Mouse (Mus musculus) forebrain, embryonic 11.5 days (tissue): ENCODE measurements at regions not wholly inside any gene's neighbourhood (a gene's known extent, or its start where the extent isn't known, plus 50 kb on each side); places are given as distances from the start of the nearest gene placed in this dataset.

Source experiments
- ATAC-seq: fragments of 200-750 bp; cut with Nextera tagmentation; replicated peaks from 2 replicates; pipeline ENCODE4 v1.8.0; 2017; ENCODE audit warnings: moderate TSS enrichment; ENCODE audit not compliant: low FRiP score
- DNase-seq: peaks from one replicate; pipeline ENCODE4 v3.0.0-alpha.2; 2017; ENCODE audit warnings: low spot score
- H3K27ac ChIP-seq: fragments of 300-500 bp; sonication (generic); 2 replicates; pipeline ENCODE4 v1.5.1; 2014; ENCODE audit warnings: low read depth, low read length
- H3K27me3 ChIP-seq: fragments of 300-500 bp; sonication (generic); 2 replicates; pipeline ENCODE4 v1.6.1; 2014; ENCODE audit warnings: mild to moderate bottlenecking, low read length, mixed read lengths; ENCODE audit not compliant: control insufficient read depth, insufficient read depth
- H3K36me3 ChIP-seq: fragments of 300-500 bp; sonication (generic); 2 replicates; pipeline ENCODE4 v1.6.1; 2014; ENCODE audit warnings: mild to moderate bottlenecking, low read length, moderate library complexity, mixed read lengths; ENCODE audit not compliant: control insufficient read depth, insufficient read depth
- H3K4me1 ChIP-seq: fragments of 300-500 bp; sonication (generic); replicated peaks from 2 replicates; pipeline ENCODE4 v1.6.1; 2014; ENCODE audit warnings: low read length, mixed read lengths; ENCODE audit not compliant: control insufficient read depth, insufficient read depth
- H3K4me2 ChIP-seq: fragments of 300-500 bp; sonication (generic); 2 replicates; pipeline ENCODE4 v1.6.1; 2014; ENCODE audit warnings: low read depth, mild to moderate bottlenecking, low read length, moderate library complexity, mixed read lengths; ENCODE audit not compliant: severe bottlenecking
- H3K4me3 ChIP-seq: fragments of 300-500 bp; sonication (generic); 2 replicates; pipeline ENCODE4 v1.5.1; 2014; ENCODE audit warnings: low read depth, low read length
- H3K9ac ChIP-seq: fragments of 300-500 bp; sonication (generic); 2 replicates; pipeline ENCODE4 v1.6.1; 2014; ENCODE audit warnings: low read length
- H3K9me3 ChIP-seq: fragments of 300-500 bp; sonication (generic); 2 replicates; pipeline ENCODE4 v1.6.1; 2016; ENCODE audit warnings: low read length, mixed read lengths; ENCODE audit not compliant: control insufficient read depth
- WGBS: fragments of 180-500 bp; shearing (Covaris S2); extraction: QIAGEN DNeasy Blood & Tissue Kit; methylation state at CpG from one replicate; pipeline ENCODE4 v1.1.7; 2014; 5-methylcytosine and 5-hydroxymethylcytosine counted together

GRCm38 (mm10) chr17:73034981-73035481, 72.8 kb upstream of the Lclat1 start:
- H3K27me3 ChIP-seq = no peaks in the 10 kb centered on the region
- no peak overlapping the region for H3K4me2 ChIP-seq
- ATAC-seq (no peak), DNase-seq (no peak)
- no peak overlapping the region for H3K9ac ChIP-seq
- H3K4me1 ChIP-seq = no peaks in the 10 kb centered on the region
- H3K4me3 ChIP-seq = no peak overlapping the region
- H3K9me3 ChIP-seq = no peaks in the 10 kb centered on the region
- 42% methylated on average over 8 of the region's 8 CpGs for WGBS
- H3K36me3 ChIP-seq = no peaks in the 10 kb centered on the region
- H3K27ac ChIP-seq = no peak overlapping the region

- DNase-seq (no peak), ATAC-seq (no peak)
- 84% methylated on average over 3 of the region's 3 CpGs for WGBS
- H3K27ac ChIP-seq = no peak overlapping the region
- no peak overlapping the region for H3K4me2 ChIP-seq
- H3K4me1 ChIP-seq = no peaks in the 10 kb centered on the region
- H3K9ac ChIP-seq = no peak overlapping the region
- no peak overlapping the region for H3K4me3 ChIP-seq
- H3K27me3 ChIP-seq = no peaks in the 10 kb centered on the region
- H3K36me3 ChIP-seq = no peaks in the 10 kb centered on the region
- H3K9me3 ChIP-seq = no peaks in the 10 kb centered on the region
Observed at GRCm38 (mm10) chr17:73036845-73037244, 70.9 kb upstream of the Lclat1 start.

- DNase-seq (no peak), ATAC-seq (no peak)
- H3K36me3 ChIP-seq = no peaks in the 10 kb centered on the region
- no peaks in the 10 kb centered on the region for H3K9me3 ChIP-seq
- H3K27ac ChIP-seq = no peak overlapping the region
- H3K4me1 ChIP-seq = no peaks in the 10 kb centered on the region
- WGBS = 89% methylated on average over 2 of the region's 2 CpGs
- H3K4me3 ChIP-seq = no peak overlapping the region
- H3K9ac ChIP-seq = no peak overlapping the region
- H3K4me2 ChIP-seq = no peak overlapping the region
- no peaks in the 10 kb centered on the region for H3K27me3 ChIP-seq
Observed at GRCm38 (mm10) chr17:73038586-73038985, 69.2 kb upstream of the Lclat1 start.

- no peak overlapping the region for H3K4me2 ChIP-seq
- no peak for ATAC-seq
- no peak overlapping the region for H3K27ac ChIP-seq
- H3K4me3 ChIP-seq = no peak overlapping the region
- DNase-seq = no peak
- WGBS = 81% methylated on average over 5 of the region's 5 CpGs
- no peaks in the 10 kb centered on the region for H3K27me3 ChIP-seq
- H3K36me3 ChIP-seq = no peaks in the 10 kb centered on the region
- no peaks in the 10 kb centered on the region for H3K4me1 ChIP-seq
- H3K9ac ChIP-seq = no peak overlapping the region
- H3K9me3 ChIP-seq = no peaks in the 10 kb centered on the region
Observed at GRCm38 (mm10) chr17:73044918-73045580, 62.7 kb upstream of the Lclat1 start.

- Histone ChIP-seq H3K36me3 (no peaks in the 10 kb centered on the region), H3K4me3 (no peak overlapping the region), H3K9ac (no peak overlapping the region), H3K4me1 (no peaks in the 10 kb centered on the region), H3K4me2 (no peak overlapping the region), H3K27ac (no peak overlapping the region), H3K9me3 (no peaks in the 10 kb centered on the region), H3K27me3 (no peaks in the 10 kb centered on the region)
- DNase-seq (no peak), ATAC-seq (no peak)
- 62% methylated on average over 4 of the region's 4 CpGs for WGBS
Observed at GRCm38 (mm10) chr17:73046985-73047384, 60.8 kb upstream of the Lclat1 start.

- ATAC-seq = no peak
- no peaks in the 10 kb centered on the region for H3K4me1 ChIP-seq
Observed at GRCm38 (mm10) chr17:73048164-73048563, 59.6 kb upstream of the Lclat1 start.

GRCm38 (mm10) chr17:73052956-73053355, 54.8 kb upstream of the Lclat1 start:
- 88% methylated on average over 2 of the region's 2 CpGs for WGBS
- H3K9me3 ChIP-seq = no peaks in the 10 kb centered on the region
- H3K4me2 ChIP-seq = no peak overlapping the region
- H3K27me3 ChIP-seq = no peaks in the 10 kb centered on the region
- H3K4me1 ChIP-seq = no peaks in the 10 kb centered on the region
- no peak overlapping the region for H3K27ac ChIP-seq
- H3K36me3 ChIP-seq = no peaks in the 10 kb centered on the region
- DNase-seq (no peak), ATAC-seq (no peak)
- no peak overlapping the region for H3K4me3 ChIP-seq
- no peak overlapping the region for H3K9ac ChIP-seq

More at GRCm38 (mm10) chr17:73048164-73048563, 59.6 kb upstream of the Lclat1 start:
- Histone ChIP-seq H3K27me3 (no peaks in the 10 kb centered on the region), H3K36me3 (no peaks in the 10 kb centered on the region), H3K4me2 (no peak overlapping the region), H3K9ac (no peak overlapping the region), H3K9me3 (no peaks in the 10 kb centered on the region), H3K27ac (no peak overlapping the region), H3K4me3 (no peak overlapping the region)
- 77% methylated on average over 2 of the region's 2 CpGs for WGBS
- no peak for DNase-seq

GRCm38 (mm10) chr17:73053479-73054215, 54.1 kb upstream of the Lclat1 start:
- 56% methylated on average over 3 of the region's 3 CpGs for WGBS
- no peak overlapping the region for H3K4me3 ChIP-seq
- no peaks in the 10 kb centered on the region for H3K36me3 ChIP-seq
- no peaks in the 10 kb centered on the region for H3K27me3 ChIP-seq
- ATAC-seq = no peak
- H3K9me3 ChIP-seq = no peaks in the 10 kb centered on the region
- no peak for DNase-seq
- no peaks in the 10 kb centered on the region for H3K4me1 ChIP-seq
- no peak overlapping the region for H3K9ac ChIP-seq
- no peak overlapping the region for H3K27ac ChIP-seq
- H3K4me2 ChIP-seq = no peak overlapping the region

GRCm38 (mm10) chr17:73054226-73054625, 53.6 kb upstream of the Lclat1 start:
- H3K9me3 ChIP-seq = no peaks in the 10 kb centered on the region
- no peak overlapping the region for H3K27ac ChIP-seq
- H3K4me3 ChIP-seq = no peak overlapping the region
- no peaks in the 10 kb centered on the region for H3K27me3 ChIP-seq
- no peak for DNase-seq
- no peak overlapping the region for H3K9ac ChIP-seq
- H3K4me2 ChIP-seq = no peak overlapping the region
- no peak for ATAC-seq
- H3K36me3 ChIP-seq = no peaks in the 10 kb centered on the region
- H3K4me1 ChIP-seq = no peaks in the 10 kb centered on the region
